Mouse (Mus musculus): Measurements from ENCODE around the gene Gm11116. TPM values are rescaled to one million over a fixed set of nuclear protein-coding genes. Genes with fewer than 3 reads are reported as not detected.

Gm11116 gene
- not detected in 2 replicates for polyA plus RNA-seq (2012; rRNA removed)

DNA sequence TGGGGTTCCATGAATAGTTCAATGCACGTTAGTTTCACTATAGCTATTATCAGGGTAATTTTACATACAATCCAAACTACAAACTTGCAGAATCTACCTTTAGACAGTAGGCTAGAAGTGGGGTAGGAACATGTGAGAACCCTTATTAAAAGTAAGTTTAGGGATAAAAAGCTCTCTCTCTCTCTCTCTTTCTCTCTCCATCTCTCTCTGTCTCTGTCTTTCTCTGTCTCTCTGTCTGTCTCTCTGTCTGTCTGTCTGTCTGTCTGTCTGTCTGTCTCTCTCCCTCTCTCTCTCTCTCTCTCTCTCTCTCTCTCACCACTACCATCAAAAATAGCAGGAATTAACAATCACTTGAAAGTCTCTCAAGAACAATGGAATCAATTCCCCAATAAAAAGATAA, at the start of gene Gm11116:
Gene Gm11116, minus strand, starts transcription at position 101 of the 400 bp plus-strand sequence.

DNA sequence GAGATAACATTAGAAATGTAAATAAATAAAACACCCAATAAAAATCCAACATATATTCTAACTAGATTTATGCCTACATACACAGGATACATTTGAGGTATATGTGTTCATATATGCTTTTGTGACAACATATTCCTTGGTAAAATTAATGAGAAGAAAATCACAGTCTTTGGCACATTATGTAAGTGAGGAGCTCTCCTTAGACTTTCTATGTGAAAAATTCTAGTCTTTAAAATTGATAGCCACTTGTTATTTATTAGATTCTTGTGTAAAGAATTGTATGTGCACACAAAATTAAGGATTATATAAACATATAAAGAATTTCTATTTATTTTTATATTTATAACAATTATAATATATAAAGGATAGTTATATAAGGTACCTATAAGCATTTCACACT, 42.7 kb upstream of the Gm11116 start, which contains the start of gene Gm11115:
Gene Gm11115, minus strand, starts transcription at position 101 of the 400 bp plus-strand sequence.

DNA sequence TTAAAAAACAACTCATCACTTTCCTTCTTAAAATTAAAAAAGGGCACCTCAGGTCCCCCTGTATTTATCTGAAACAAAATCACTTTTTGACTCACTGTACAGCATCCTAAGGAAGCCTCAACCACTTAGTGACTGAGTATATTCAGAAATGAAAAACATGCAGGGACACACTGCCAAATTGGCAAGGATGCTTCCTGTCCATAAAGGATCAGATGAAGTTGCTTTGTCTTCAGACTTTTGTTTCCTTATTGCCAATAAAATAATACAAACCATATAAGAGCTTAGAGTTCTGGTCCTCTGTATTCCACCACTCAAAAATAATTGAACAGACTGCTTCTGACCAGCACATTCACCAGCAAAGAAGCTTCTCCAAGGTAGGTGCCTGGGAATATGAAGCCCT, 25.1 kb downstream of the Gm11116 start, which contains the start of gene Smr2:
Gene Smr2, plus strand, starts transcription at position 301 of the 400 bp plus-strand sequence.

Other genes with a start within 250 kb of the Gm11116 start
- not detected in 2 replicates for gene Odam, start 226.5 kb downstream of the Gm11116 start, polyA plus RNA-seq (2012; rRNA removed)
- not detected in 2 replicates for gene Csn3, start 186.0 kb downstream of the Gm11116 start, polyA plus RNA-seq (2012; rRNA removed)
- not detected in 2 replicates for gene 2310003L06Rik, start 142.1 kb downstream of the Gm11116 start, polyA plus RNA-seq (2012; rRNA removed)
- 0.15 TPM in 1 of 2 replicates, not detected in the other for gene Gm28434, start 142.0 kb downstream of the Gm11116 start, polyA plus RNA-seq (2012; rRNA removed)
- 0.03 and 0.05 TPM in 2 replicates for gene Cabs1, start 132.1 kb downstream of the Gm11116 start, polyA plus RNA-seq (2012; rRNA removed)
- gene Smr3a, start 109.0 kb downstream of the Gm11116 start, polyA plus RNA-seq (2012; rRNA removed): 0.16 and 0.19 TPM in 2 replicates
- gene Smr2, start 25.0 kb downstream of the Gm11116 start, polyA plus RNA-seq (2012; rRNA removed): not detected in 2 replicates
- gene Gm11115, start 42.6 kb upstream of the Gm11116 start, polyA plus RNA-seq (2012; rRNA removed): not detected in 2 replicates
- gene Gm7714, start 157.4 kb upstream of the Gm11116 start, polyA plus RNA-seq (2012; rRNA removed): not detected in 2 replicates
- not detected in 2 replicates for gene Prol1, start 205.8 kb upstream of the Gm11116 start, polyA plus RNA-seq (2012; rRNA removed)

Data from central nervous system, embryonic 18 days (tissue).